Mouse (Mus musculus) gastrocnemius, adult 2 months (tissue): Measurements from ENCODE around the gene Fam19a1. TPM values are rescaled to one million over a fixed set of nuclear protein-coding genes. Genes with fewer than 3 reads are reported as not detected.

Source experiments
- DNase-seq: peaks from one replicate; pipeline ENCODE4 v3.0.0; 2022
- H3K27ac ChIP-seq: fragments of 200-600 bp; 2 replicates; pipeline ENCODE4 v1.8.1; 2022; ENCODE audit warnings: mild to moderate bottlenecking
- H3K4me3 ChIP-seq: fragments of 200-600 bp; 2 replicates; pipeline ENCODE4 v1.8.1; 2022; ENCODE audit warnings: mild to moderate bottlenecking, moderate library complexity
- CTCF ChIP-seq: fragments of 200-600 bp; IDR thresholded peaks from 2 replicates; pipeline ENCODE4 v1.8.1; 2022; ENCODE audit warnings: antibody characterized with exemption, mild to moderate bottlenecking, moderate library complexity
- intact Hi-C: fragments of 180-260 bp; cut with DNase I; formaldehyde crosslinking; loops from one replicate; pipeline ENCODE4 v1.15.1; 2025
- total RNA-seq, 2 experiments: library from RNA; stranded (reverse); gene quantifications; 2 replicates each; pipeline ENCODE4 v1.2.3; 2021

Fam19a1 gene
- total RNA-seq, 2 experiments from 2014 or later: not detected

DNA sequence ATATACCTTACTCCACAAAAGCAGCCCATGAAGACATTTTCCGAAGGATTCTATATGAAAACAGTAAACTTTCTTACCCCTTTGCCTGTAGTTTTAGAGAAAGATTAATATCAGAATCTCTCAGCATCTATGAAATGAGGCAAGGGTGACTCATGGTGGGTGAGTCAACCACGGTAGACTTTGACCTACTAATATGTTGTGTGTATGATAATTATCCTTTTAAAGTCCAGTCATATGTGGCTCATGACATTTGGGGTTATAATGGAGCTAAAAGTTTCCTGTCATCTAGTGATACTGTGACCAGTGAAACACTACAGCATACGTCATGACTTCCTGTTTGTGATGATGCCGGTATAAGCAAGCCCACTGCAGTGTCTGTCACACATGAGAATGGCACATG, 170.8 kb downstream of the Fam19a1 start:
- Histone ChIP-seq H3K27ac (no peak overlapping the region), H3K4me3 (no peak overlapping the region)
- TF ChIP-seq CTCF: no peak
- no peak for DNase-seq
- intact Hi-C loops: no loop called here

DNA sequence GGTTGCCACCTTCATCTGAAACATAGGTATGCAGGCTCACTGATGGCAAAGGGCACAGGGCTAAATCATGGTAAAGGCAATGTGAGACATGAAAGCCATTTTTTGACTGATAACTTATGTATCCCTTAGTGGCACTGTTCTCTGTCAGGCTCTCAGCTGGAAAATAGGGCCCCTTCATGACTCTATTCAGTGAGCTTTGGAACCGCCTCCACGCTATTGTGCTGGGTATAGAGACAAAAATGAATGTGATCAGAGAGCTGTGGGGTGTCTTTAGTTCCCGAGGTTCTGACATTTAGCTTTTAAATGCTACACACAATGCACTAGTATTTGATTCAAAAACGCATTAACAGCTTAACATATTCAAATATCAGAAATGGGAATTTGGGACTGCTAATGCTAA, 171.6 kb downstream of the Fam19a1 start:
- Histone ChIP-seq H3K27ac (no peak overlapping the region), H3K4me3 (no peak overlapping the region)
- intact Hi-C loops: no loop called here
- TF ChIP-seq CTCF: no peak
- no peak for DNase-seq

DNA sequence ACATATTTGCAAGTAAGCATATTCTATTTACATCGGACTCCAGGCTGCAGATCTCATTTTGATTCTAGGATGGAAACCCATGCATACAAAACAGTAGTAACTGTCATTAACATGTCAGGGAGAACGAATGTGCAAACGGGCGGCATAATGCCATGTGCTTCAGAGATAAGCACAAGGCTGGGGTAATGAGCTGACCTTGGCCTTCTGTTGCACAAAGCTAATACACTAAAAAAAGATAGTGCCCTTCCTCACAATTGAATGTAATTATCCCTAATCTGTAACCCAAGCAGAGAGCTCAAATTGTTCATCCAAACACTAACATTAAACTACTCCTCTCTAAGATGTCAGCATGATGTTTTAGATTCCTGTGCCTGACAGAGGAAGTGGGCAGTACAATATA, 173.3 kb downstream of the Fam19a1 start:
- intact Hi-C loops: no loop called here
- TF ChIP-seq CTCF: no peak
- Histone ChIP-seq H3K4me3 (no peak overlapping the region), H3K27ac (no peak overlapping the region)
- DNase-seq: no peak

DNA sequence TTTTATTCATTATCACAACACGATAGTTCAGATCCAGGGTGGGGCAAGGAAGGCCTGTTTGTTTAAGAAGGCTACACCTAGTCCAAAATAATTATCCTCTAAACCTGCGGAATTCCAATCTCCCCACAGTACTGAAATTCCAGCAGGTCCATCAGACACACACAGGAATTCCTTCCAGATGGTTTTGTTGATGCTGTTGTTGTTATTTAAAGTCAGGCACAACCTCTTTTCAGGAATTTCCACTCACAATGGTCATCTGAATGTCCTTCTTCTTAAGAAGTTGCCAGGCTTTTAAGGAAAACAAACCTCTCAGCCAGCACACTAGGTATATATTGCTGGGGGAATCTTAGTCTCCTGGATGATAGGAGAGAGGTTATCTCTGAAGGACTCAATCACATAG, 174.4 kb downstream of the Fam19a1 start:
- no peak for DNase-seq
- Histone ChIP-seq H3K27ac (no peak overlapping the region), H3K4me3 (no peak overlapping the region)
- no peak for TF ChIP-seq CTCF
- intact Hi-C loops: no loop called here

DNA sequence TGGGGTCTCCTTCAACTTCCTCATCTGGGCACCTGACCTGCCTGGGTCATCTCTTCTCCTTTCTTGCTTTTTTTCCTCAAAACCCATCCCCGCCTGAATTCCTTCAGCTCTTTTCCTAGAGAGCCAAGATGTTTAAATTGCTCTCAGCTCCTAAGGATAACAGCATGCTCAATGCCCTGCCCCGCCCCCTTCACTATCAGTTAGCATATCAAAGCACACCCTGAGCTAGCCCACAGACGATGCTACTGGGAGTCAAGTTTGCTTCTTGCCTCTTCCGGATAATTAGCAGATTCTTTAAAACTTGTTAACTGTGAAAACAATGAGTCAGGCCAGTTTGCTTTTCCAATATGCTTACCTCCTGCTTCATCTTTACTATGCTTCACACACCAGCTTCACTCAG, 176.7 kb downstream of the Fam19a1 start:
- Histone ChIP-seq H3K27ac (no peak overlapping the region), H3K4me3 (no peak overlapping the region)
- TF ChIP-seq CTCF: no peak
- intact Hi-C loops: no loop called here
- no peak for DNase-seq

DNA sequence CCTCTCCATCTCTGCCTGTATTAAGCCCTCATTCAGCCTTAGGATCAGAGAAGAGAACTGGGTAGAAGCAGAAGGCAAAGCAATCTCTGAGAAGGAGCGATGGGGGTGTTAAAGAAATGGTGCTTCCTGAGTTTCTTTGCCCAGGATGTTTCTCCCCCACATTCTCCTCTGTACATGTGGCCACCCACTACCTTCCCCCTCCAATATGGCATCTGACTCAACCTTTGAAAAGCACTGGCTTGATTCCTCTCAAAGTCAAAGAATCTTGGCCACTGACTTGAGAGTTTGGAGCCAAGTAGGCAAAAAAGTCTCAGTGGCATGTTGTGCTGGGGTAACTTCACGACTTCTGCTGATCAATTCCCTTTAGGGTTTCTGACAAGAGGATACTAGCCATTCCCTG, 234.5 kb downstream of the Fam19a1 start:
- no peak for TF ChIP-seq CTCF
- no peak for DNase-seq
- Histone ChIP-seq H3K27ac (no peak overlapping the region), H3K4me3 (no peak overlapping the region)
- intact Hi-C loops: no loop called here

DNA sequence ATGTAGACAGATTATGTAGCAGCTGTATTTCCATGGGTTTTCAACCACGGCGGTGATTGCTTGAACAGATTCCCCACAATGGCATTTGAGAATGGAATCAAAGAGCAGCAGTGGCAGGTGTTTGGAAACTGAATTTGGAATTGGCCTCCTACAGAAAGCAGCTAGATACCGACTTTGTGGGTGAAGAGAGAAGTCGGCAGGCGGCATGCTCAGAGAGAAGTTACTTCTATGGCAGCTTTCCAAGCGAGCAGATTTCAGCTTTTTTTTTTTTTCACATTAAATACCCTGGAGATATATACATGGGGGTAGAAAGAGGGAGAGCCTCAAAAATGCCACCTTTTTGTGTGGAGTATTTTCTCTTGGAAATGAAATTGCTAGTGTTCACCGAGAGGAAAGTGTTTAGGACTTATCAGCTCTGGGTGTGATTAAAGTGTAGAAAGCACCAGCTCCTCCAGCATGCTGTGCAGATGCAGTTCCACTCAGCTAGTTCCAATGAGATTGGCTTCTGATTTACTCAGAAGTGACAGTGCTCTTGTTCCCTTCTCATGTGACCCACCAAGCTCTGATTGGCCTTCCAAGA, 236.6 kb downstream of the Fam19a1 start:
- H3K27ac ChIP-seq: no peak overlapping the region
- intact Hi-C loops: no loop called here
- no peak overlapping the region for H3K4me3 ChIP-seq
- no peak for DNase-seq
- no peak for TF ChIP-seq CTCF

DNA sequence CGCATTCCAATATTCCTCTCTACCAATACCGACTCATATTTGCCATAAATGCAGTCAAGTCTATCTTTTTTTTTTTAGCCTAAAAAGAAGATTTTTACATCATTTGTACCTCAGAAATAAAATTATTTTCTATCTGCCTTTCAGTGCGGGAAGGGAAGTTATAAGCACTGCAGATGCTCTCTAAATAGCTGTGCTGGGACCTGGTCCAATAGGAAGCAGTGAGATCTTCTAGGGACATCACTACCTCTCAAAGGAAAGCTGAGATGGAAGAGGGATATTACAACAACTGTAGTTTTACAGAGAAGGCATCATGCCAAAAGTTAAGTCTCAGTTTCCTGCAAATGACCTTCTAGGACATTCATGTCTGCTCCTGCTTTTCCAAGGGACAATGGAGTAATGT, 256.6 kb downstream of the Fam19a1 start:
- no peak overlapping the region for H3K27ac ChIP-seq
- no peak for TF ChIP-seq CTCF
- no peak overlapping the region for H3K4me3 ChIP-seq
- intact Hi-C loops: no loop called here
- no peak for DNase-seq

DNA sequence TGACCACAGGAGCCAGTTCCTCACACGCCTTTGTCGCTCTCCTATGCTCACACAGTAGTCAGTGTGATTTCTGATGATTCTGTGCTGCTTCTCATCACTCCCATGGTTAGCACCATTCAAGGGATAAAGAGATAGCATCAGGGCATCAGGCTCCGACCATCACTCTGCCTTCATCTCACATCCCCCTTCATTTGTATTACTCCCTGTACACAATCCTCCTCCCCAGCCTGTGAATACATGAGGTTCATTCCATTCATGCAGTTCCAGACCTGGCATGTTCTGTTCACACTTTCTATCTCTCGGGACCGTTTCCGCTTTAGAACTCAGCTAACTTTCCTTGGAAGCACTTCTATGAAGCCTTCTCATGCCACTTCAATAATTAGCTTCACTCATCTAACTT, 259.9 kb downstream of the Fam19a1 start:
- intact Hi-C loops: no loop called here
- TF ChIP-seq CTCF: no peak
- DNase-seq: no peak
- H3K27ac ChIP-seq: no peak overlapping the region
- H3K4me3 ChIP-seq: no peak overlapping the region

DNA sequence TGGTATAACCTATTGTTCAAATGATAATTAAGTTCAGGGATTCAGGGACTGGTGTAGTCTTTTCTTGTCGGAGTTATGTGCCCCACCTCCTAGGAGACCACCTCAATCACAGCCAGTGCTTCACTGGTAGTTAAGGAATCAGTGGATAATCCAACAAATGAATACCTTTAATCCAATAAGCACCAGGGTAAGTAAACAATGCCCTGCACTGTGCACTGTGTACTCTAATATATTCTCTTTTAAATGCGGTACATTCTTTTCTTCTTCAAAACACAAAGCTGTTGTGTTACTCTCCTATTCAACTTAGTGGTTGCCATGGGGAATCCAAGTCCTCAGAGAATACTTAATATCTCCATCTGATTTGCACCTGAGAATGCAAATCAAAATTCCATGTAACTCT, 260.3 kb downstream of the Fam19a1 start:
- no peak for TF ChIP-seq CTCF
- no peak overlapping the region for H3K27ac ChIP-seq
- no peak overlapping the region for H3K4me3 ChIP-seq
- intact Hi-C loops: no loop called here
- DNase-seq: no peak

DNA sequence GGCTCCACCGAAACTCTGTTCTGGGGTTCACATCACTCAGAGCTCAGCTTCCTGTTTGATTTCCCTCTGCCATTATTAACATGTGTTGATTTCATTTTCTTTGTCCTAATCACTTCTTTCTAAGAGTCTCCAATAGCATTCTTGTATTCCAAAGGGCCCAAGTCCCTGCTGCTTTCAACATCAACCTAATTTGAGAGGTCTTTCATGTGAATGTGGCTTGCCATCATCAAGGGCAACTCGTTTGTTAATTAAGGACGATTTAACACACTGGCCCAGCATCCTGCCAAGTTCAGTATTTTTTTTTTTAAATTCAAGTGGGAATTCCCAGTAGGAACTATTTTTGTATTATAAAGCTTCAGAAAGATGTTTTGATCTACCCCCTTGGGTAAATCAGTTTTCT, 263.8 kb downstream of the Fam19a1 start:
- Histone ChIP-seq H3K4me3 (no peak overlapping the region), H3K27ac (no peak overlapping the region)
- TF ChIP-seq CTCF: no peak
- intact Hi-C loops: no loop called here
- no peak for DNase-seq

DNA sequence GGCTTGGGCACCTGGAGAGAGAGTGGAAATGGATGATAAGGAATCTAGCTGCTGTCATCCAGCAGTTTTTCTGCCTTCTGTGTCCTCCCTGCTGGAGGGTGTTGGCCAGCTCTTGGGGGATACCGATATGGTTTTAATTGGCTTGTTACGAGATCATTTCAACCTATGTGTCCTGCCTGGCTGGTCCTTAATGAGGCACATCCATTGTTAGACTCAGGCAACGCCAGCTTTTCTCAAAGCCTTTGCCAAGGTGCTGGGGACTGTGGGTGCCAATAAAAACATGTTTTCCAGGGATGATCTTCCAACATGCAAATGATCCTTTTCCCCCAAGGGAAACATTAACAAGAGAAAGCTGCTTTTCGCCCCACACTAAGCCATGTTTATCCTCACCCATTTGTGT, 266.3 kb downstream of the Fam19a1 start:
- intact Hi-C loops: no loop called here
- TF ChIP-seq CTCF: no peak
- no peak overlapping the region for H3K4me3 ChIP-seq
- no peak overlapping the region for H3K27ac ChIP-seq
- no peak for DNase-seq

DNA sequence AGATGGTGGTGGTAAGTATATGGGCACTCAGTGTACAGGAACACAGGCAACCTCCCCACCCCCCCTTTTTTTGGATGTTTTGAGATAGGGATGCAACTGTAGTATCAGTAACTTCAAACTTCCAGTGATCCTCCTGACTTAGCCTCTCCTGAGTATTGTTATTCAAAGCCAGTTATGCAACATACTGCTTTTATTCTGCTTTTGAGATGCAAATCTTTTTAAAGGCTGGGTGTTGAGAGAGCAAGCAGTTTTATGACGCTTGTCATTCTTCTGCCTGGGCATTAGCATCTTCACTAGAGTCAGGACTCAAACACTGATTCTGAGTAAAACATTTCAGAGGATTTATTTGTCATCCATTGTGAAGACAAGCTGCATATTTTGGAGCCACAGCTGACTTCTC, 271.5 kb downstream of the Fam19a1 start:
- DNase-seq: no peak
- intact Hi-C loops: no loop called here
- no peak overlapping the region for H3K27ac ChIP-seq
- no peak overlapping the region for H3K4me3 ChIP-seq
- no peak for TF ChIP-seq CTCF

DNA sequence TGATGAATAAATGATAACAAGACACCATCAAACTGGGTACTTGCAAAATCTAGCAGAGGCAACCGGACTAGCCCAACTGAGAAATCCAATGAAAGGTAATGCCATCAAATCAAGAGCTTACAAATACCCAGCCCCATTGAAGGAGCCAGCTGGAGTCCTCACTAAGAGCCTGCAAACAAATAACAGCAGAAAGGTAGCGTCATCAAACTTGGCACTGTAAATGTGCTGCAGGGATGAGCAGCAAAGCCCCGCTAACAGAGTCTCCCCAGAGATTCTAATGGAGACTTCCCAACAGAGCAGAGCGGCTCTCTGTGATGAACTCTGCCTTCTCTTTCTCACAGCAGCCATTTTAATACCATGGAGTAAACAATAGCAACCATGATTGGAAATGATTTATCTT, 305.9 kb downstream of the Fam19a1 start:
- no peak for TF ChIP-seq CTCF
- Histone ChIP-seq H3K4me3 (no peak overlapping the region), H3K27ac (no peak overlapping the region)
- DNase-seq: no peak
- intact Hi-C loops: no loop called here
